10 mouse cellular contexts compared by ENCODE assay signal in the genomic region with DNA sequence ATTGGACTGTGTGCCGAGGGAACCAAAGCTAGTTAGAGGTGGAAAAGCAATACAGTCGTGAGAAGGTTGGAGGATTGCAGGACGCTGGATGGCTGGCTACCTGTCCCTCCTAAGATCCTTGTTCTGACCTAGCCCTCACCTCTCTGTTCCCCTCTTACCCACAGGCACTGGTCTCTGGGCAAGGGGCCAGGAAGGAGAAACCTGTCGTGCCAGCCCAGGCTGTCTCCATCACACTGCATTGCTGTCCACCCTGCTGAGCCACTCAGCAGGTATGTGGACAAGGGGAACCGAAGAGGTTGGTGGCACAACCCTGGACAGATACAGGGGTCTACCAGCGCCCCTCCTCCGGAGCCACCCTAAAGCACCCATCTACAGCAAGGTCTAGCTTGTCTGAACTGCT. TPM values are rescaled to one million over a fixed set of nuclear protein-coding genes. Genes with fewer than 3 reads are reported as not detected.
A peak's percentile ranks its signal among the peaks of the same experiment; 100 is the strongest.
DNase-seq lines count a peak whose midpoint lies in the region; ATAC-seq and TF ChIP-seq lines count a peak whose summit lies in the region.
"Had no signal": no experiment of that assay in that cellular context is flagged by ENCODE, and none has a peak within 500 bp of the region (broad histone marks: within the 10 kb centered on the region; RNA-seq: fewer than 3 reads in every experiment).

No protein-coding gene starts in this region.

- H3K27ac ChIP-seq in heart, embryonic 15.5 days = peak overlapping the region; percentile 46
- no peak overlapping the region for H3K27ac ChIP-seq in heart, embryonic 10.5 days
- H3K27ac ChIP-seq in embryonic facial prominence, embryonic 10.5 days (replicated peaks) = no peak overlapping the region
- H3K27ac ChIP-seq in intestine, postnatal 0 days (ENCODE audit: low read depth, low read length) = no peak overlapping the region; the same call in 1 of the 2 replicates

- H3K4me3 ChIP-seq in heart, embryonic 15.5 days = no peak overlapping the region
- H3K4me3 ChIP-seq in heart, embryonic 10.5 days = no peak overlapping the region
- peak overlapping the region; percentile 8; the same call in 1 of the 2 replicates for H3K4me3 ChIP-seq in embryonic facial prominence, embryonic 10.5 days
- H3K4me3 ChIP-seq in intestine, postnatal 0 days (ENCODE audit: low read depth, low read length) = no peak overlapping the region

- 61% methylated on average over 7 of the region's 7 CpGs for WGBS in heart, embryonic 15.5 days
- WGBS in heart, embryonic 10.5 days = 72% methylated on average over 7 of the region's 7 CpGs
- 78% methylated on average over 7 of the region's 7 CpGs for WGBS in embryonic facial prominence, embryonic 10.5 days
- WGBS in intestine, postnatal 0 days = 63% methylated on average over 7 of the region's 7 CpGs

- no peak overlapping the region for H3K9ac ChIP-seq in heart, embryonic 15.5 days
- no peak overlapping the region for H3K9ac ChIP-seq in intestine, postnatal 0 days (ENCODE audit: low read depth, low read length)

- H3K36me3 ChIP-seq in heart, embryonic 15.5 days = no peaks in the 10 kb centered on the region
- H3K36me3 ChIP-seq in heart, embryonic 10.5 days = no peaks in the 10 kb centered on the region
- H3K36me3 ChIP-seq in embryonic facial prominence, embryonic 10.5 days (replicated peaks) = no peaks in the 10 kb centered on the region
- no peaks in the 10 kb centered on the region for H3K36me3 ChIP-seq in intestine, postnatal 0 days (ENCODE audit: control insufficient read depth, insufficient read depth)

- peak overlapping the region; percentile 37 for H3K4me2 ChIP-seq in heart, embryonic 15.5 days
- H3K4me2 ChIP-seq in intestine, postnatal 0 days (replicated peaks; ENCODE audit: low read depth) = peak overlapping the region; percentile 44; the same call in 1 of the 2 replicates

- TF ChIP-seq CTCF in intestine, postnatal 0 days (IDR thresholded peaks at IDR 0.05; ENCODE audit: low read depth) = no peak

- no peak for ATAC-seq in heart, embryonic 15.5 days (replicated peaks; ENCODE audit: insufficient number of reproducible peaks, insufficient read depth, low FRiP score, low read depth)
- no peak for ATAC-seq in intestine, postnatal 0 days
- no peak for ATAC-seq in frontal cortex, adult (ENCODE audit: low TSS enrichment)

- H3K9me3 ChIP-seq in heart, embryonic 15.5 days (replicated peaks) = no peaks in the 10 kb centered on the region
- no peaks in the 10 kb centered on the region for H3K9me3 ChIP-seq in heart, embryonic 10.5 days
- no peaks in the 10 kb centered on the region for H3K9me3 ChIP-seq in embryonic facial prominence, embryonic 10.5 days
- no peaks in the 10 kb centered on the region for H3K9me3 ChIP-seq in intestine, postnatal 0 days (ENCODE audit: control insufficient read depth)
- H3K9me3 ChIP-seq: G1E had no signal

- no peaks in the 10 kb centered on the region for H3K27me3 ChIP-seq in heart, embryonic 15.5 days
- H3K27me3 ChIP-seq in heart, embryonic 10.5 days (ENCODE audit: insufficient read depth, poor library complexity, severe bottlenecking) = no peaks in the 10 kb centered on the region
- H3K27me3 ChIP-seq in embryonic facial prominence, embryonic 10.5 days (replicated peaks; ENCODE audit: low read depth, poor library complexity, severe bottlenecking) = no peaks in the 10 kb centered on the region
- no peaks in the 10 kb centered on the region for H3K27me3 ChIP-seq in intestine, postnatal 0 days (replicated peaks; ENCODE audit: control insufficient read depth, insufficient read depth, low read length)

- H3K4me1 ChIP-seq in heart, embryonic 15.5 days (replicated peaks) = peaks cover 10% of the 10 kb centered on the region
- peaks cover 18% of the 10 kb centered on the region for H3K4me1 ChIP-seq in heart, embryonic 10.5 days
- peaks cover 18% of the 10 kb centered on the region for H3K4me1 ChIP-seq in embryonic facial prominence, embryonic 10.5 days
- H3K4me1 ChIP-seq in intestine, postnatal 0 days (replicated peaks; ENCODE audit: control insufficient read depth, insufficient read depth, low read length) = no peaks in the 10 kb centered on the region

- DNase-seq in heart, embryonic 10.5 days (ENCODE audit: low spot score) = no peak
- DNase-seq in embryonic facial prominence, embryonic 10.5 days (ENCODE audit: low spot score) = no peak
- peak; percentile 68 for DNase-seq in lung, postnatal 10 days
- DNase-seq in layer of hippocampus, postnatal 36 days = no peak
- no peak for DNase-seq in right cerebral cortex, postnatal 36 days (ENCODE audit: low spot score in 2 of 2)

RNA-seq across cellular contexts. Expression of a gene that starts 1.9 kb away (rescaled TPM):
- polyA plus RNA-seq in heart, embryonic 15.5 days (2015; fragmentation: Nextera tagmentation; extraction: Ambion mirVana) = 0.14 and 0.23 TPM in 2 replicates
- 0.19 and 0.27 TPM in 2 replicates for polyA plus RNA-seq in heart, embryonic 10.5 days (2016; fragmentation: Nextera tagmentation; extraction: Ambion mirVana)
- polyA plus RNA-seq in embryonic facial prominence, embryonic 10.5 days (2016; fragmentation: Nextera tagmentation; extraction: Ambion mirVana) = 0.41 TPM in 1 of 2 replicates, not detected in the other
- polyA plus RNA-seq in intestine, postnatal 0 days (2015; fragmentation: Nextera tagmentation; extraction: Ambion mirVana) = 1.2 TPM in 2 replicates
- not detected for total RNA-seq in layer of hippocampus, postnatal 36 days (2021)

RNA-seq across cellular contexts. Expression of a gene that starts 12.0 kb away (rescaled TPM):
- polyA plus RNA-seq in heart, embryonic 15.5 days (2015; fragmentation: Nextera tagmentation; extraction: Ambion mirVana) = 0.43 and 1.4 TPM in 2 replicates
- 1.8 and 2.7 TPM in 2 replicates for polyA plus RNA-seq in heart, embryonic 10.5 days (2016; fragmentation: Nextera tagmentation; extraction: Ambion mirVana)
- 0.54 and 1.0 TPM in 2 replicates for polyA plus RNA-seq in embryonic facial prominence, embryonic 10.5 days (2016; fragmentation: Nextera tagmentation; extraction: Ambion mirVana)
- 1.0 and 1.6 TPM in 2 replicates for polyA plus RNA-seq in intestine, postnatal 0 days (2015; fragmentation: Nextera tagmentation; extraction: Ambion mirVana)
- under 1 TPM in 1 of 2 experiments, not detected in 1; 0.25 TPM for total RNA-seq in layer of hippocampus, postnatal 36 days (2021)

RNA-seq across cellular contexts. Expression of a gene that starts 12.1 kb away (rescaled TPM):
- polyA plus RNA-seq in heart, embryonic 15.5 days (2015; fragmentation: Nextera tagmentation; extraction: Ambion mirVana) = 4.2 and 4.4 TPM in 2 replicates
- polyA plus RNA-seq in heart, embryonic 10.5 days (2016; fragmentation: Nextera tagmentation; extraction: Ambion mirVana) = 5.6 and 8.3 TPM in 2 replicates
- polyA plus RNA-seq in embryonic facial prominence, embryonic 10.5 days (2016; fragmentation: Nextera tagmentation; extraction: Ambion mirVana) = 8.9 and 10.2 TPM in 2 replicates
- 5.6 and 5.8 TPM in 2 replicates for polyA plus RNA-seq in intestine, postnatal 0 days (2015; fragmentation: Nextera tagmentation; extraction: Ambion mirVana)
- 10 to 100 TPM; 42.3 to 53.4 TPM for total RNA-seq in layer of hippocampus, postnatal 36 days (2021)

RNA-seq across cellular contexts. Expression of a gene that starts 25.3 kb away (rescaled TPM):
- 1,740 and 2,396 TPM in 2 replicates for polyA plus RNA-seq in heart, embryonic 15.5 days (2015; fragmentation: Nextera tagmentation; extraction: Ambion mirVana)
- 1,107 and 1,574 TPM in 2 replicates for polyA plus RNA-seq in heart, embryonic 10.5 days (2016; fragmentation: Nextera tagmentation; extraction: Ambion mirVana)
- 776 and 799 TPM in 2 replicates for polyA plus RNA-seq in embryonic facial prominence, embryonic 10.5 days (2016; fragmentation: Nextera tagmentation; extraction: Ambion mirVana)
- 1,664 and 1,738 TPM in 2 replicates for polyA plus RNA-seq in intestine, postnatal 0 days (2015; fragmentation: Nextera tagmentation; extraction: Ambion mirVana)
- 100 to 1,000 TPM; 609 to 715 TPM for total RNA-seq in layer of hippocampus, postnatal 36 days (2021)

RNA-seq across cellular contexts. Expression of a gene that starts 35.0 kb away (rescaled TPM):
- not detected in 2 replicates for polyA plus RNA-seq in heart, embryonic 15.5 days (2015; fragmentation: Nextera tagmentation; extraction: Ambion mirVana)
- 5.5 and 5.9 TPM in 2 replicates for polyA plus RNA-seq in heart, embryonic 10.5 days (2016; fragmentation: Nextera tagmentation; extraction: Ambion mirVana)
- polyA plus RNA-seq in embryonic facial prominence, embryonic 10.5 days (2016; fragmentation: Nextera tagmentation; extraction: Ambion mirVana) = 0.47 and 0.87 TPM in 2 replicates
- not detected in 2 replicates for polyA plus RNA-seq in intestine, postnatal 0 days (2015; fragmentation: Nextera tagmentation; extraction: Ambion mirVana)
- total RNA-seq in layer of hippocampus, postnatal 36 days (2021) = not detected
- total RNA-seq: G1E had no signal
- polyA plus RNA-seq: G1E; heart, postnatal 0 days had no signal
